Mouse (Mus musculus) large intestine, adult 2 months (tissue): Measurements from ENCODE around the gene Rnf169. TPM values are rescaled to one million over a fixed set of nuclear protein-coding genes. Genes with fewer than 3 reads are reported as not detected.

Source experiments
- DNase-seq: peaks from one replicate; pipeline ENCODE4 v3.0.0-alpha.2; 2012; ENCODE audit warnings: low read depth, low spot score
- WGBS: fragments of 180-500 bp; shearing (Covaris S2); methylation state at CpG from one replicate; pipeline ENCODE4 v1.1.7; 2018; 5-methylcytosine and 5-hydroxymethylcytosine counted together
- polyA plus RNA-seq: library from polyadenylated mRNA; depleted of rRNA; stranded (reverse); fragments of >200 nt; gene quantifications from 2 replicates; pipeline ENCODE4 v1.2.3, GENCODE M21; 2012; rRNA removed

Rnf169 gene
- 2.7 and 3.6 TPM in 2 replicates for polyA plus RNA-seq

DNA sequence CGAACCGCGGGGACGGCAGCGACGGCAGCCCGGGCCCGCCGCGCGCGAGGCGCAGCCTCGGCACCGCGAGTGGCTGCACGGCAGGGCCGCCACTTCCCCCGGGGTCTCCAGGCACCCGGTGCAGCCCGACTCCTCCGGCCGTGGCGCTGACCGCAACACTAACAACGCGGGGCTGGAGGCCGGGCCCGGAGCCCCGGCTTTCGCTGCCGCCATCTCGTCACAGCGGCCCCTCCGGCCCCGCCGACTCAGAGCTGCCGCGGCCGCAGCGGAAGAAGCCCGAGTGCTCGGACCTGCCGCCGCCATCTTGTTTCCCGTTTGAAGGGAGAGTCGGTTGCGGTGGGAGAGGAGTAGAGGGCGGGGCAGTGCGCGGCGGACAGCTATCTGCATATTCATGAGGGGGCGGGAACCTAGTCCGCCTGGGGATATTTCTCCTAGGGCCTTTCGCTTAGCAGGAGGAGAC lies at the start of gene Rnf169:
Gene Rnf169 (minus strand): TSS at position 317 of the 460 bp plus-strand sequence.
- WGBS: under 1% methylated on average over 55 of the region's 55 CpGs

DNA sequence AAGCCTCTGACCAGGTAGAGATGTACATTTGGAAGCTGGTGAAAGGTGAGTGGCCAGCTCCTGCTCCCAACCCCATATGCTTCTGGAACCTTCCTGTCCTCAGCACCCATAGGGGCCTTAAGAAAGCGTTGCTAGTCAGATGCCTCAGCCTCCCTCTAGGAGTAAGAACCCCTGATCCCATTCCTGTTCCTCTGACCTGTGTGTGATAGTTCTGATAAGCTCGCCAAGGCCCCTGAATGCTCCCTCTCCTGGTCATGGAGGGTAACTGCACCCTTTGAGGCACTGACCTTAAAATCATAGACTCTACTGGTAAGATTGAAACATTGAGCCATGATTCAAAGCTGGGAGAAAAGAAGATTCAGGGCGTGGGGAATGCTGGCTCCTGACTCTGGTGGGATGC lies 49.1 kb upstream of the Rnf169 start:
- peak; percentile 2 for DNase-seq

More for the DNA sequence above, at the start of gene Rnf169:
- peak; percentile 71 for DNase-seq

DNA sequence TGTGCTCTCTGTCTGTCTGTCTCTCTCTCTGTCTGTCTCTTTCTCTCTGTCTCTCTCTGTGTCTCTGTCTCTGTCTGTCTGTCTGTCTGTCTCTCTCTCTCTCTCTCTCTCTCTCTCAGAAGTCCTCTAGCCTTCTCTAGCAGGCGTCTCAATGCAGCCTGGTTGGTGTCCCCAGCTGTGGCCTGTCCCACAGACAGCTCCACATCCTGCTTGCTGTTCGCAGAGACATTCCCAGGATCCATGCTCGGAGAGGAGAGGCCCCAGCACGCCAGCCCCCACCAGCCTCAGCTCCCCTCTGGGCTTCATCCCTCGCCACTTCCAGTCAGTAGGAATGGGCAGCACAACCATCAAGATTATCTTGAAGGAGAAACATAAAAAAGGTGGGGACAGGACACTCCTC lies 47.1 kb upstream of the Rnf169 start:
- WGBS: 72% methylated on average over 5 of the region's 5 CpGs
- DNase-seq: no peak

More for the DNA sequence above, 49.1 kb upstream of the Rnf169 start:
- 46% methylated on average over 3 of the region's 3 CpGs for WGBS

DNA sequence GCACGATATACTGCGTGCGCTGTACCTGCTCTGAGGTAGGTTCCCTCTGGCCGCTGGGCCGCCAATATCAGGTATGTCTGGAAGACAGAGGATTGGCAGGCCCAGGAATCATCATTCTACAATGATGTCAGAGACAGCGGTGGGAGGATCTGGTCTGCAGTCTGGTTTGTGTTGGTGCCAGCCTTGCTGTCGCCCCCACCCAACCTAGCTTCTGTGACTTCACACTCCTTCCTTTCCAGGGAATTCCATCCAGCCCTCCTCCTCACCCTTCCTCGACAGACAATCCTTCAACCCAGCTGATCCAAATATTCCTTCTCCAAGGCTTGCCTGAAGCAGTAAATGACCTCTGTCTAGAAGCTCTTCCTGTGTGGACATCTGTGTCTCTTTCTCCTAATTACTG lies 36.8 kb upstream of the Rnf169 start:
- 87% methylated on average over 8 of the region's 8 CpGs for WGBS
- no peak for DNase-seq

DNA sequence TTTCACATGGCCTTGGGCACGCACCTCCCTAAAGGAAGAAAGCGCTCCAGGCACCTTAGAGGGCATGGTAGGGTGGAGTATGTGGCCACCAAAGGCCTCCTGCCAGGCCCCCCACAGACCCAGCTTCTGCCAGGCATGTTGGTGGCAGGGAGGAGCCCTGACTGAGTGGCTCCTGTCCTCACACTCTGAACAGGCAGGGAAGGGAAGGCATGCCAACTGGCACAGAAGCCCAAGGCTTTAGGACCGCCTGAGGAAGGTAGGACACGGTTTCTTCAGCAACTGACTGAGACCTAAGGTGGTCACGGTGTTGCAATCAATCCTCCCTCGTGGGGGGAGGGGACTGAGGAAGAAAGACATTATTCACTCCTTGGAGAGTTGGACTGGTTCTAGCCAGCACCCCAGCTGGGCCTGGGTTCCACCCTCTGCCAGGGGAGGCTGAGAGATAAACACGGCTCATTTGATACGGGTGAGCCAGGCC lies 33.9 kb upstream of the Rnf169 start:
- WGBS: 67% methylated on average over 8 of the region's 8 CpGs
- no peak for DNase-seq

DNA sequence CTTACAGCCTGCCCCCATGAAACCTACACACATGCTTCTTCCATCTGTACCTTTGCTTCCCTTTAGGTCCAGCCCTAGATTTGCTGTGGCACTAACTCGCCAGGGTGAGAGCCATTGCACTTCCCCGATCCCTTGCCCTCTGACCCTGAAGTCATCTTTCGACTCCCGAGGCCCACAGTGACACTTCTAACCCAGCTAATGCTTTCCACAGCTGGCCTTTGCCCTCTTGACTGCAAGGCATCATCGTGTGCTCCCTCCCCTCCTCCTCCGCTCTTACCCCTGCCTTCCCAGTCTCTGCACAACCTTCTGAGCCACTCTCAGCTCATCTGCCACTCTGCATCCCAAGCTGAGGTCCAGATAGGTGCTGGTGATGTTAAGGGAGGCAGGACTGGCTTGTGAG lies 32.3 kb upstream of the Rnf169 start:
- 52% methylated on average over 6 of the region's 6 CpGs for WGBS
- no peak for DNase-seq

DNA sequence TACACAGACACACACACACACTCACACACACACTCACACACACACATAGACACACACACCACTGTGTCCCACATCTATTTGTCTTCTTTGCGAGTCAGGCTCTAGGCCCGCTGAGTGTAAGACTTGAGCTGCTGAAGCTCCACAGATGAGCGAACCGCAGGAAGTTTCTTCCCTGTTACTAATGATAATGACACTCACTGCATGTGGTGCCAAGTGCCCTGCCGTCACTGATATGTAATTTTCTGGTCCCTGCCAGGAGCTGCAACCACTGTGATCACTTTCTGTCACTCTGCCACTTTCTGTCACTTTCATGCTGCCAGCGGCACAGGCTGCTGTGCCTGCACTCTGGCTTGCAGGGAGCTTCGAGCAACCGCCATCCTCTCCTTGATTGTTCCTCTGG lies 31.8 kb upstream of the Rnf169 start:
- WGBS: 75% methylated on average over 8 of the region's 8 CpGs
- DNase-seq: no peak

DNA sequence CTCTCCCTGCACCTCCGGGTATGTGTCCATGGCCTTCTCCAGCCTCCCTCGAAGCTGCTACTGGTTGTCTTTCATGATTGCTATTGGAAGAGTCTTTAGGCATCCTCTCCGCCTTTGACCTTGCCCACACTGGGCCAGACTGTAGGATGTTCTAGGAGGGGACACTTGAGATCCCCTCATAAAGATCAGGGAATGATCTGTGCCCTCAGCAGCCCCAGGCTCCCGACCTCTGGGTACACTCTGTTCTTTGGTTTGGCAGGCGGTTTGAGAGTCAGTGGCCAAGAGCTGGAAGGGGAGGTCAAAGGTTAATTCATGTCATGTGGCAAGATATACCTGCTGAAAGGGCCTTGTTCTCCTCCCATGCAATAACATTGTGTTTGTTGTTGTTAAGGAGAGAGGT lies 30.5 kb upstream of the Rnf169 start:
- no peak for DNase-seq
- 41% methylated on average over 5 of the region's 5 CpGs for WGBS

DNA sequence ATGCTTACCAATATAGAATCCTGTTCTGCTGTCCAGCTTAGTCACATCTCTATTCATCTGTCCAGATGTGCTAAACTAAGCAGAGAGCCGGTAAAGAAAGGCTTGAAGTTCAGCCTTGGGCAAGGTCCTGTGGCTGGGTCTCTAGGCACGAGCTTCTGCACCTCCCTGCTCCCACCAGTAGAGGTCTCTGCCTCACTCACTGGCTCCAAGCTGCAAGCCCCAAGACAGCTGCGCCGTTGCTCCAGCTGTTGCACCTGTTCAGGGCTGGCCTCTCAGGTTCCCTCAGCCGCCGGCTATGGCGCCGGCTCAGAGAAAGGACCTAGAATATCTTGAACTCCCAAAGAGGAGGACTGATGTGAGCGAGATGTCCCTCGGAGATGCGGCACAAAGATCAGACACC lies 29.4 kb upstream of the Rnf169 start:
- WGBS: 9% methylated on average over 11 of the region's 11 CpGs
- no peak for DNase-seq

DNA sequence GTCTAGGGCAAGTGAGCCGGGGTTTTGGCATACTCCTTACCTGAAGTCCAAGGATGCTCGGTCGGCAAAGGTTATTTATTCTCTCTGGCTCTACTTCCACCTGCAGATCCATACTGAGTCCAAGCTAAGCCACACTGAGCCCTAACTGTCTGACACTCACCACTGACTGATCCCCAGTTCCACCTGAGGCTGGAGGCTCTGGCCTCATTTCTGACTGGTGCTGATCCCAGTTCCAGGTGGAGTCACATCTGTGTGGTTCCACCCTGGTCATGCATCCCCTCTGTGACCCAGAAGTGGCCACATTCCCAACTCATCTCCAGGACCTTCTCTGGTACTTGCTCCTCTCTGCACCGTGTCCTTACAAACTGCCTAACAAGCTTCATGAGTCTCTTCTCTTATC lies 28.5 kb upstream of the Rnf169 start:
- 86% methylated on average over 4 of the region's 4 CpGs for whole genome bisulfite sequencing
- DNase-seq: no peak

DNA sequence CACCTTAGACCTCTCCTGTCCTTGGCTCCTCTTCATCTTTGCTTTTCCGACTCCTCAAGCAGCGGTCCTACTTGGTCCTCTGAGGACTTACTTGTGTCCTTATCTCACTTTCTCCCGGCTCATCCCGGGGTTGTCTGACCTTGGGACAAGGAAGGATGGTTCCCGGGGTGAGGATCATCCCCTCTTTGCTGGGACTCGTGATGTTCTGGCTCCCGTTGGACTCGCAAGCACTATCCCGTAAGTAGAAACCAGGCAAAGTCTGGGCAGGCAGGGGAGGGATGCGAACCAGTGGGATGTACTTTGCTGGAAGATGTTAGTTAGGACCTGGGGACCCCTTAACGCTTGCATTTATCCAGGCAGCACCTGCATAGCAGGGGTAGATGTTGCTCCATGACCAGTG lies 26.2 kb upstream of the Rnf169 start:
- WGBS: 5% methylated on average over 11 of the region's 11 CpGs

DNA sequence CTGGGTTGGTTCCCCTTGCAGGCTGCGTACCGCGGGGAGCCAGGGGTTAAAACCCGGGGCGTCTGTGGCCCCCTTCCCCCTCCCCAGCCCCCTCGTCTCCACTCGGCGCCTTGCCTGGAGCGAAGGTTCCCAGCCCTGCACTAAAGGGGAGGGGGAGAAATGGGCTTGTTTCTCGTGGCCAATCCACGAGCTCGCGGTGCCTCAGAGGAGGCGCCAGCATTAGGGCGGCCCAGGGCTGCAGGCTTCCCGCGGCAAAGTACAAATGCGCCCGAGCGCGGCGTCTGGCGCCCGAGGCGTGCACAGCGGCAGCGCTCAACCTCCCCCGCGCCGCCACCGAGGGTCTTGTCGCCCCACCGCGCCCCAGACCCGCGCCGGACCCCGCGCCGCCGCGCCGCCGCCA lies 25.5 kb upstream of the Rnf169 start, which contains the start of gene Chrdl2:
Gene Chrdl2 (plus strand): TSS at position 383 of the 400 bp plus-strand sequence.
- no peak for DNase-seq
- WGBS: 2% methylated on average over 44 of the region's 44 CpGs

More for the DNA sequence above, 26.2 kb upstream of the Rnf169 start:
- no peak for DNase-seq

DNA sequence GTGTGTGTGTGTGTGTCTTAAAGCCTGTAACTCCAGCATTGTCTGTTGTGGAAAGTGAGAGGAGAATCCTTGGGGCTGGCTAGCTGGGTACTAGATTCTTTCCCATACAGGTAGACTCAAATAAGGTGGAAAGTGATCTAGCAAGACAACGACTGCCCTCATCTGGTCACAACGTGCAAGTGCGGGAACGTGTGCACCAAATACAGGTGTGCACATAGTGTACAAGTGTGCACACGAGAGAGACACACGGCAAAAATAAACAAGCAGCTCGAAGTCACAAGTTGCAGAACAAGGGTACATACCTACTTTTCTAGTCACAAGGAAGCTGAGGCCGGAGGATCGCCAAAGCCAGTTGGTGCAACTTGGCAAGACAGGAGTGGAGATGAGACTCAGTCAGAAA lies 23.5 kb upstream of the Rnf169 start:
- WGBS: 39% methylated on average over 9 of the region's 9 CpGs
- DNase-seq: no peak

DNA sequence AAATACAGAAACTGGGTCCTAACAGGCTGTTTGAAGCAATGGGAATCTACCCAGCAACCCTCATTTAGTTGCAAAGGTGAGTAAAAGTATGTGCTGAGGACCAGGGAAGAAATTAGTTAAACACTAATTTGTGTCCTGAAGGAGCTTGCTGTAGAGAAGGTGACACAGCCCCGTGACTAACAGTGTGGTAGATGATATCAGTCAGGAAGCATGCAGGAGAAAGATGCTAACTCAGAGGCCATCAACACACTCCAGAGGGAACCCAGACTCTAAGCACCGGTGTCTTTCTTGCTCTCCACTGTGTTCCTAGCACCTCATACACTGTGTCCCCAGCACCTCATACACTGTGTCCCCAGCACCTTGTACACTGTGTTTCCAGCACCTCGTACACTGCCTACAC lies 18.4 kb upstream of the Rnf169 start:
- DNase-seq: no peak
- WGBS: 75% methylated on average over 3 of the region's 3 CpGs

DNA sequence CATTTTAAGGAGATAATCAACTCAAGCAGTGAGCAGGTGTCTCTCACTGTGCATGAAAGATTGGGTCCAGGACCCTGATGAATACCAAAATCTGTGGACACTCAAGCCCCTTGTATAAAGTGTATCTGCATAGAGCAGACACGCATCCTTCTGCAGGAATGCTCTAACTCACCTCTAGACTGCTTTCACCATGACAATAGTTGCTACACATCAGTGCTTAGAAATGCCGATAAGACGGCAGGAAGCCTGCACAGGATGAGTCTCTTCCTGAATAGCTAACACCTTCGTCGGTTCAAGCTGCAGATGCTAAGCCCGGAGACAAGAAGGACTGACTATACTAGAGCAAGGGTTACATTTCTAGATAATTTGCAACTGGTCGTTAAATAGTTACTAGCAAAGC lies 14.9 kb upstream of the Rnf169 start:
- WGBS: 72% methylated on average over 7 of the region's 7 CpGs
- DNase-seq: no peak

DNA sequence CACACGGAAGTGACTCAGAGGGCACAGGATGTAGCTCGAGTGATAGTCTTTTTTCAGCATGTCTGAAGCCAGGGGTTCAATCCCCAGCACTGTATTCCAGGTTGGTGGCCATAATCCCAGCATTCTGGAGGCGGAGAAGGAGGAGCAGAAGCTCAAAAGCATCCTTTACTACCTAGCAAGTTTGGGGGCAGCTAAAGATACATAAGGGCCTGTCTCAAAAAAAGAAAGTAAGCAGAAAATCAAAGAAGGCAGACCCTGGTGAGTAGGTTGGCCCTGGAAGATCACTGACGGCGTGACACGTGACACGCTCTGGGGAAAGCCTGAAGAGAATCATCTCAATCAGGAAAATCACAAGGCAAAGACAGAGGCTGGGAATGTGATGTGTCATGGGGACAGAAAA lies 12.9 kb upstream of the Rnf169 start:
- DNase-seq: no peak
- 84% methylated on average over 7 of the region's 7 CpGs for WGBS

DNA sequence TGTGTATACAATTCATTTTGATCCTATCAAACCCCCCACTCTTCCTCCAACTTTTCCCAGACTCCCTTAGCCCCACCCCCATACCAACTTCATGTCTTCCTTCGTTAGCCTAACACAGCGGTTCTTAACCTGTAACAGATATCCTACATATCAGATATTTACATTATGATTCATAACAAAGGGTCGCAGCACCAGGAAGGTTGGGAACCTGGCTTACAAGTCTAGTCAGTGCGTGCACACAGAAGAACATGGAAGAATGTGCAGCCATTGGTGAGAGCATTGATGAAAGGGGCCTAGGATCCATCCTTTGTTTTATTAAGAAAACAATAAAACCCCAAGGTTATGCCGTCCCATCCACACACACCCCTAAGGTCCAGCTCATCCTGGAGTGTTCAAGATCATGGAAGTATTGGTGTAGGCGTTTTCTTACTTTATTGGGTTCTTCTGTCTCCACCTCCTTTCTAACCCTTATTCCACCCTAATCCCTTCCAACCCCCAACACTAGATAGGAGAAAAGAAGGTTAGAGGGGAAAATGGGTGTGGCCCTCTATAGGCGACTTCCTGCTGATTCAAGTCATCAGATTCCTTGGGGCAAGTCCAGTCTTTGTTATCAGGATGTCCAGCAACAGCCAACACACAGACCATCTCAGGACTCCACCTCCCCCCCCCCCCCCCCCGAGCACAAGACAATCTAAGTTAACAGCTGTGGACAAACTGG lies 10.9 kb upstream of the Rnf169 start:
- DNase-seq: no peak
- WGBS: 59% methylated on average over 8 of the region's 8 CpGs

DNA sequence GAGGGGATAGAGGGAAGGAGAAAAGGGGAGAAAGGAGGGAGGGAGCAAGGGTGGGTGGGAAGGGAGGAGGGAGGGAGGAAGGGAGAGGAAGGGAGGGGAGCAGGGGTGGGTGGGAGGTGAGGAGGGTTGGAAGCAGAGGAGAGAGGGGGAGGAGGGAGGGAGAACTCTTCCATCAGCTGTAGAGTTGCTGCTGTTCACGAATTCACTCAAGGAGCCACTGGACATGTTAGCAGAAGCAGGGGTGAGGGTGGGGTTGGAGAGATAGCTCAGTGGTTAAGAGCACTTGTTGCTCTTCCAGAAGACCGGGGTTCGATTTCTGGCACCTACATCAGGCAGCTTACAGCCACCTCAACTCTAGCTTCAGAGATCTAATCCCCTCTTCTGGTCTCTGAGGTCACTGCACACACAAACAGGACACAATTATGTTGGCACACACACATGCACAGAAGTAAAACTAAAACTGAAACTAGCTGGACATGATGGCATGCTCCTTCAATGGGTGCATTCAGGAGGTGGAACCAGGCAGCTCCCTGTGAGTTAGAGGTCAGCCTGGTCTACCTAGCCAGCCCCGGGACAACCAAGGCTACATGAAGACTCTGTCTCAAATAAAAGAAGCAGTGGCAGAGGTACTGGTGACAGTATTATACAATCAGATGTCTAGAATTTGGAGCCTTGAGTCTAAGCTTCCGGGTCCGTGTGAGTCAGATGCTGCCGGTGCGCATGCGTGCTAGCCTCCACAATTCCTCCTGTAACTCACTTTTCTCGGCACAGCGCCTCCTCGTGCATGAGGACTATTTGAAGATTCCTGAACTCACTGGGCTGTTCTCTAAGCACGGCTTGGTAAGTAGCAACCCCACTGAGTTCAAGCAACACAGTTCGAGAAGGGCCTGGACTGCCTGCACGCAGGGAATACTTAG lies 9.9 kb upstream of the Rnf169 start:
- 71% methylated on average over 15 of the region's 15 CpGs for WGBS
- DNase-seq: no peak

DNA sequence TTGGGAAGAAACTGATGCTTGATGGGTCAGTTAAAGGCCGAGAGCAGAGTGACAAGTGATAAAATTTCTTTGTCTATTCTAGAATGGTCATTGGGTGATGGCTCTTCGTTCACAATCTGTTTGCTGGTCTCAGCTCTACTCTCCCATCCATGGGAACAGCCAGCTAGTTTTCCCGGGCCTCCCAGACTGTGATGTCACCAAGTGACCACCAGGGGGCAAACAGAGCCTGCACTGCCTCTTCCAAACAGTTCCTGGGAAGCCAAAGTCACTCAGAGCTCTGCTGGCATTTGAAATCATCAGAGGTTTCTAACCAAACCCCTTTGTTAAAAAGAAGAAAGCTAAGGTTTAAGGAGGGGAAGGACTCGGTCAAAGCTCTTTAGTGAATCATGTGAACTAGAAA lies 8.5 kb upstream of the Rnf169 start:
- 5% methylated on average over 4 of the region's 4 CpGs for WGBS
- DNase-seq: no peak
